Mouse (Mus musculus) cerebellum, adult 2 months (tissue): ENCODE data around the gene Col24a1.

Experiments
- CTCF ChIP-seq: fragments of 200-500 bp; IDR thresholded peaks from 2 replicates; pipeline ENCODE4 v1.5.1; 2011; ENCODE audit warnings: low read depth, mild to moderate bottlenecking, control low read depth, low read length, moderate library complexity, borderline replicate concordance; ENCODE audit not compliant: insufficient read depth
- POLR2A ChIP-seq: fragments of 200-500 bp; IDR thresholded peaks from 2 replicates; pipeline ENCODE4 v1.6.1; 2011; ENCODE audit warnings: low read length, control low read depth, borderline replicate concordance; ENCODE audit not compliant: insufficient read depth

DNA sequence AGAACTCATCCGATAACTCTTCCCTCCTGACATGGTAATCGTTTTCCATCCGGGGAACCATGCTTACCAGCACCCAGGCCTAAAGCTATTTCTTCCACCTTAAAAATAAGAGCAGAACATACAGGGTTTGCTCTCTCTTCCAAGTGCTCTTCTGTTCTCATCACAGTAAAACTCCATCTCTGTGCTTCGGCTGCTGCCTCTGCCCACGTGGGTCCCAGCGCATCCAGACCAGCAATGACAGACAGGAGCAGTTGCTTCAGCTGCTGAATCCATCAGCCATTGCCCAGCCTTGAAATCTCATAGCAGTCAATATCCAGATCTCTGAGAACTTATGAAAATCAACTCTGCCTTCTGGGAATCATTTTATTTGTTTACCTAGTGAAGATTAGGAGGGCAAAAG, 110.7 kb downstream of the Col24a1 start:
- TF ChIP-seq POLR2A = no peak
- TF ChIP-seq CTCF = no peak
